Mouse (Mus musculus) megakaryocyte, embryonic 14.5 days (primary cell): ENCODE results near the gene Rapgef5.

Experiments used
- FLI1 ChIP-seq: IDR thresholded peaks from 2 replicates; pipeline ENCODE4 v1.6.1; 2012; ENCODE audit warnings: low read length, inconsistent platforms, mixed read lengths
- GATA1 ChIP-seq: IDR thresholded peaks from 3 replicates; pipeline ENCODE4 v1.6.1; 2012; ENCODE audit warnings: mixed read lengths, low read length, inconsistent platforms, borderline replicate concordance

DNA sequence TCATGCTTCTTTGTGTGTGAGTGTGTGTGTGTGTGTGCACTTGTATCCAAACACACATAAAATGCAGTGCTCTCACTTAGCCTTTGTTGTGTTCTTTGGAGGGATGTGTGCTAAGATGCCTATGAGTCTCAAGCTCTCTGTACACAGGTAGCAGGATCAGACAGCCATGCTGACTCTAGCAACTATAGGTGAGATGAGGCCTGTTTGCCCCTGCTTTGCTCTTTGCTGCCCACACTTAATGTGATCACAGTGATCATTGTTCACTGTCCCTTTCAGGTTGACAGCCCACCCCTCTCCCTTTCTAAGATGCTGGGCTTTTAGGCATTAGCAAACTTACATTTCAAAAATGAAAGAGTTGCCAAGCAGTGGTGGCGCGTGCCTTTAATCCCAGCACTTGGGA lies 158.2 kb downstream of the Rapgef5 start:
- TF ChIP-seq GATA1 (no peak), FLI1 (no peak)
